Mouse (Mus musculus): ENCODE measurements around the gene Jhy.

DNA sequence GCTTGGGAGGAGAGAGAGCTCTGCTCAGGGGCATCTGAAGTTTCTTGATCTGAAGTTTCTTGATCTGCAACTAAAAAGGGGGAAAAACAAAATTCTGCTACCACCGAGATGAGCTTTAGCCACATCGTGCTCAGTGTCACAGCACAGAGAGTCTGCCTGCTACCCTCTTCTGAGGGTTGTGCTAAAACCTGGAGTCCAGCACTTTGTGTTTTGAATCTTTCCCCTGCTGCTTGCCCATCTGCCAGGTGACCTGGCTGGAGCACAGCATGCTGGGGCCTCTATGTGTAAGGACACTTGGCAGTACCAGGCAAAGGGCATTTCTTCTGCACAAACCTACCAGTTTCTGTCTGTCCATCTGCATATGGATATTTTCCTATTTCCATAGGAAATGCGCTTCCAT lies 20.4 kb upstream of the Jhy start:
- no peak for TF ChIP-seq NELFE (IDR thresholded peaks at IDR 0.05; ENCODE audit: low read depth, low read length)
- no peak for TF ChIP-seq POLR2AphosphoS5 (IDR thresholded peaks at IDR 0.05; ENCODE audit: borderline replicate concordance, low read depth, low read length)
- TF ChIP-seq POLR2A (IDR thresholded peaks at IDR 0.05; ENCODE audit: control insufficient read depth in 1 of 2, insufficient read depth in 1 of 2, low read depth in 1 of 2, low read length in 2 of 2, poor library complexity in 1 of 2), result no peak
- TF ChIP-seq ELF1 (IDR thresholded peaks at IDR 0.05; ENCODE audit: low read depth, low read length), result no peak

Measured in MEL (cell line).